Mouse (Mus musculus) limb, embryonic 12.5 days (tissue): ENCODE data around the gene Dnaaf5. TPM values are rescaled to one million over a fixed set of nuclear protein-coding genes. Genes with fewer than 3 reads are reported as not detected.

Source experiments
- ATAC-seq: fragments of 200-750 bp; cut with Nextera tagmentation; 2 replicates; pipeline ENCODE4 v1.8.0; 2017; ENCODE audit warnings: low read depth, moderate TSS enrichment; ENCODE audit not compliant: insufficient number of reproducible peaks, insufficient read depth, low FRiP score, low TSS enrichment
- H3K27ac ChIP-seq: fragments of 300-500 bp; sonication (generic); 2 replicates; pipeline ENCODE4 v1.5.1; 2016; ENCODE audit warnings: mild to moderate bottlenecking, moderate library complexity
- H3K27me3 ChIP-seq: fragments of 300-500 bp; sonication (generic); 2 replicates; pipeline ENCODE4 v1.6.1; 2016; ENCODE audit warnings: mild to moderate bottlenecking, moderate library complexity
- H3K36me3 ChIP-seq: fragments of 300-500 bp; sonication (generic); 2 replicates; pipeline ENCODE4 v1.6.1; 2016; ENCODE audit warnings: mild to moderate bottlenecking, moderate library complexity
- H3K4me1 ChIP-seq: fragments of 300-500 bp; sonication (generic); replicated peaks from 2 replicates; pipeline ENCODE4 v1.6.1; 2016
- H3K4me2 ChIP-seq: fragments of 300-500 bp; sonication (generic); 2 replicates; pipeline ENCODE4 v1.6.1; 2016; ENCODE audit warnings: mild to moderate bottlenecking, moderate library complexity
- H3K4me3 ChIP-seq: fragments of 300-500 bp; sonication (generic); replicated peaks from 2 replicates; pipeline ENCODE4 v1.5.1; 2016; ENCODE audit warnings: mild to moderate bottlenecking
- H3K9ac ChIP-seq: fragments of 300-500 bp; sonication (generic); replicated peaks from 2 replicates; pipeline ENCODE4 v1.6.1; 2016; ENCODE audit warnings: mild to moderate bottlenecking, moderate library complexity
- H3K9me3 ChIP-seq: fragments of 300-500 bp; sonication (generic); 2 replicates; pipeline ENCODE4 v1.6.1; 2016; ENCODE audit warnings: mild to moderate bottlenecking, moderate library complexity
- WGBS: fragments of 180-500 bp; shearing (Covaris S2); methylation state at CpG from one replicate; pipeline ENCODE4 v1.1.7; 2016; 5-methylcytosine and 5-hydroxymethylcytosine counted together
- polyA plus RNA-seq: library from polyadenylated mRNA; unstranded; fragments of >200 nt; fragmentation: Nextera tagmentation; extraction: Ambion mirVana; gene quantifications from 2 replicates; pipeline ENCODE4 v1.2.1, GENCODE M21; 2016

Gene Dnaaf5
- polyA plus RNA-seq, 1 experiment from 2014 or later, result 4.7 TPM

DNA sequence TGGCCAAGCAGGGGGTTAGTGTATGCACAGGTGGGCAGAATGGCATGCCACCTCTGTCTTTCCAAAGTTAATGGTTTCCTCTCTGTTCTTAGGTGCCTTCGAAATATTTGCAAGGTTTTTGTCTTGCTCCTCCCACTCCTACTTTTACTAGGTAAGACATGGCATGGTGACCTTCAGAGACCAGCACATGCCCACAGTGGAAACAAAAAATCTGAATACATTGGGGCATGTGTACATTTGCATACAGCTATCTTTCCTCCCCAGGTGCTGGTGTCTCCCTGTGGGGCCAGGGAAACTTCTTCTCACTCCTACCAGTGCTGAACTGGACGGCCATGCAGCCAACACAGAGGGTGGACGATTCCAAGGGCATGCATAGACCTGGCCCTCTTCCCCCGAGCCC, 84.4 kb downstream of the Dnaaf5 start:
- Histone ChIP-seq H3K27ac (no peak overlapping the region), H3K9me3 (no peaks in the 10 kb centered on the region), H3K4me2 (no peak overlapping the region), H3K27me3 (no peaks in the 10 kb centered on the region), H3K9ac (no peak overlapping the region), H3K4me1 (no peaks in the 10 kb centered on the region), H3K4me3 (no peak overlapping the region), H3K36me3 (peaks cover 98% of the 10 kb centered on the region)
- WGBS, result 91% methylated on average over 4 of the region's 4 CpGs
- no peak for ATAC-seq

Other genes starting within 250 kb of the Dnaaf5 start
- 36.1 and 39.7 TPM in 2 replicates for gene Pdgfa, start 152.9 kb upstream of the Dnaaf5 start, polyA plus RNA-seq
- 12.7 and 13.8 TPM in 2 replicates for gene Prkar1b, start 222 bp upstream of the Dnaaf5 start, polyA plus RNA-seq
- 54.0 and 54.9 TPM in 2 replicates for gene Sun1, start 50.4 kb downstream of the Dnaaf5 start, polyA plus RNA-seq
- 165 and 167 TPM in 2 replicates for gene Get4, start 102.1 kb downstream of the Dnaaf5 start, polyA plus RNA-seq
- 0.77 and 1.1 TPM in 2 replicates for gene Adap1, start 175.4 kb downstream of the Dnaaf5 start, polyA plus RNA-seq
- 118 and 121 TPM in 2 replicates for gene Cox19, start 201.2 kb downstream of the Dnaaf5 start, polyA plus RNA-seq
- 0.90 and 1.0 TPM in 2 replicates for gene Cyp2w1, start 202.4 kb downstream of the Dnaaf5 start, polyA plus RNA-seq
- gene Gpr146, start 227.5 kb downstream of the Dnaaf5 start, polyA plus RNA-seq, result 1.7 and 2.3 TPM in 2 replicates